8 mouse cellular contexts compared by ENCODE assay signal in genomic region chr11:75937370-75937871, GRCm38 (mm10). TPM values are rescaled to one million over a fixed set of nuclear protein-coding genes. Genes with fewer than 3 reads are reported as not detected.
DNase-seq lines count a peak whose midpoint lies in the region; ATAC-seq lines count a peak whose summit lies in the region.

No protein-coding gene starts in this region.

- peak overlapping the region; percentile 71 for H3K27ac ChIP-seq in embryonic facial prominence, embryonic 15.5 days (replicated peaks)

- ATAC-seq in embryonic facial prominence, embryonic 15.5 days (ENCODE audit: insufficient number of reproducible peaks, low FRiP score, low TSS enrichment, low read depth) = peak; percentile 77

- H3K27me3 ChIP-seq in embryonic facial prominence, embryonic 15.5 days = no peaks in the 10 kb centered on the region

- no peaks in the 10 kb centered on the region for H3K36me3 ChIP-seq in embryonic facial prominence, embryonic 15.5 days

- peaks cover 39% of the 10 kb centered on the region for H3K4me1 ChIP-seq in embryonic facial prominence, embryonic 15.5 days

- DNase-seq in retina, embryonic 14.5 days (ENCODE audit: low spot score) = peak; percentile 22
- no peak for DNase-seq in retina, postnatal 1 day
- DNase-seq in heart, postnatal 4 days = peak; percentile 76
- peak; percentile 79 to 87 for DNase-seq in kidney, postnatal 4 days
- DNase-seq in naive thymus-derived CD4-positive, alpha-beta T cell, adult 2 months (ENCODE audit: low read depth) = peak; percentile 52
- no peak for DNase-seq in frontal cortex, postnatal 14 days (ENCODE audit: low spot score in 2 of 2)
- DNase-seq in cerebellum, adult 8-10 months = no peak

- whole genome bisulfite sequencing in embryonic facial prominence, embryonic 15.5 days = 16% methylated on average over 6 of the region's 6 CpGs

- no peaks in the 10 kb centered on the region for H3K9me3 ChIP-seq in embryonic facial prominence, embryonic 15.5 days (replicated peaks)

- no peak overlapping the region for H3K9ac ChIP-seq in embryonic facial prominence, embryonic 15.5 days

- no peak overlapping the region; the same call in 1 of the 2 replicates for H3K4me2 ChIP-seq in embryonic facial prominence, embryonic 15.5 days (replicated peaks)

- no peak overlapping the region for H3K4me3 ChIP-seq in embryonic facial prominence, embryonic 15.5 days (replicated peaks)

RNA-seq across cellular contexts. Expression of gene Rph3al, which starts 0.8 kb away (rescaled TPM):
- polyA plus RNA-seq in embryonic facial prominence, embryonic 15.5 days (2015; fragmentation: Nextera tagmentation; extraction: Ambion mirVana) = 2.7 and 3.6 TPM in 2 replicates
- total RNA-seq in heart, postnatal 4 days (2021) = 10 to 100 TPM; 26.2 to 26.7 TPM

Comparison
In these comparisons a context has a peak if more than half of its experiments do, and no peak if none do; other contexts are left out.
1. DNase-seq: peak in retina, embryonic 14.5 days (single experiment), heart, postnatal 4 days (single experiment), kidney, postnatal 4 days (2 of 2) and naive thymus-derived CD4-positive, alpha-beta T cell, adult 2 months (single experiment); none in retina, postnatal 1 day (single experiment), frontal cortex, postnatal 14 days (0 of 2) and cerebellum, adult 8-10 months (single experiment).